Mouse (Mus musculus): ENCODE measurements around the gene S100a16. TPM values are rescaled to one million over a fixed set of nuclear protein-coding genes. Genes with fewer than 3 reads are reported as not detected.

Gene S100a16
- polyA plus RNA-seq, 1 experiment: 210 TPM

DNA sequence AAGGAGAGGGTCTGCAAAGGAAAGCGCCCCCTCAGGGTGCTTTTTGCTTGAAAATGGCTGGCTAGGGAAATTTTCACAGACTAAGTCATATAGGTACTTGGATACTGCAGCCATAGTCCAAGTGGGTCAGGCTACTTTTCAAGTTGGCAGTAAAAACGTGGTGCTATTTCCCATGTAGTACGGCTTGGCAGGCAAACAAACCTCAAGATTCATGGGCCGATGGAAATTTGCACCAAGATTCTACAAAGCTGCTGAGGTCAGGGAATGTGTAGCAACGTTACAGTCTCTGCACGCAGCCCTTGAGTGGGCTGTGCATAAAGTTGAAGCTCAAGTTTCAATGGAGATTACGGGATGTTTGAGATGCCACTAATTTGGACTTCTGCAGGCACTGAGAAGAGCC lies 42.4 kb downstream of the S100a16 start:
- H3K4me3 ChIP-seq: no peak overlapping the region
- H3K27me3 ChIP-seq (ENCODE audit: control insufficient read depth, insufficient read depth, insufficient read length): no peaks in the 10 kb centered on the region
- no peak overlapping the region for H3ac ChIP-seq (ENCODE audit: control insufficient read depth, insufficient read length)
- H3K79me2 ChIP-seq (ENCODE audit: control insufficient read depth, insufficient read depth): no peaks in the 10 kb centered on the region
- TF ChIP-seq POLR2AphosphoS2 (IDR thresholded peaks at IDR 0.05; ENCODE audit: insufficient read length, low read depth): no peak
- no peak for TF ChIP-seq E2F4 (IDR thresholded peaks at IDR 0.05; ENCODE audit: insufficient read depth)
- TF ChIP-seq POLR2A (IDR thresholded peaks at IDR 0.05; ENCODE audit: insufficient read length, low read depth): no peak
- TF ChIP-seq MYOG (IDR thresholded peaks at IDR 0.05; ENCODE audit: control insufficient read depth in 1 of 3, insufficient read depth in 1 of 3, insufficient read length in 2 of 3, low read depth in 2 of 3): no peak
- no peak for TF ChIP-seq TCF12 (IDR thresholded peaks at IDR 0.05; ENCODE audit: insufficient read depth, poor library complexity, severe bottlenecking)
- no peak for TF ChIP-seq SRF (IDR thresholded peaks at IDR 0.05; ENCODE audit: control insufficient read depth, insufficient read length, low read depth)
- no peak for TF ChIP-seq USF1 (IDR thresholded peaks at IDR 0.05; ENCODE audit: low read depth)
- no peak for TF ChIP-seq CEBPB (IDR thresholded peaks at IDR 0.05; ENCODE audit: insufficient read depth, poor library complexity, severe bottlenecking)
- no peak for TF ChIP-seq REST (IDR thresholded peaks at IDR 0.05; ENCODE audit: insufficient read depth, insufficient read length)
- TF ChIP-seq MYOD1 (IDR thresholded peaks at IDR 0.05; ENCODE audit: control insufficient read depth in 1 of 3, insufficient read length in 2 of 3, low read depth in 2 of 3): no peak
- TF ChIP-seq TCF3 (IDR thresholded peaks at IDR 0.05; ENCODE audit: insufficient read length, low read depth): no peak
- no peak for TF ChIP-seq MAX (IDR thresholded peaks at IDR 0.05; ENCODE audit: low read depth)
- no peaks in the 10 kb centered on the region for H3K36me3 ChIP-seq (ENCODE audit: control insufficient read depth, insufficient read depth)
- H3K4me2 ChIP-seq (ENCODE audit: low read depth): no peak overlapping the region

DNA sequence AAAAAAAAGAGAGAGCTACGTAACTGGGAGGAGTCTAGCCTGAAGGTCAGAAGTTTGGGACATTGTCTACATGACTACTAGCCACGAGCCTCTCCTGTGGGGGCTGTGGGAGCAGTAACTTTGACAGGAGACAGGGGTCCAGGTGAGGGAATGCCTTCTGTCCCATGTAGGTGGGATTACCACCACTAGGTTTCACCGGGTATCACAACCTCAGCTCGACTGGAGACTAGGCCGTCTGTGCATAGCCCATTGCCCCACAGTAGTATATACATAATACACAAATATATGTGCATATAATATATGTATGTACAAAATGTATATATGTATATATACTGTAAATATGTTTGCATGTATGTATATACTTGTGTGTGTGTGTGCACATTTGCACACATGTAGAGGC lies 44.1 kb downstream of the S100a16 start:
- no peaks in the 10 kb centered on the region for H3K79me2 ChIP-seq (ENCODE audit: control insufficient read depth, insufficient read depth)
- H3K36me3 ChIP-seq (ENCODE audit: control insufficient read depth, insufficient read depth): no peaks in the 10 kb centered on the region
- H3ac ChIP-seq (ENCODE audit: control insufficient read depth, insufficient read length): no peak overlapping the region
- H3K4me2 ChIP-seq (ENCODE audit: low read depth): no peak overlapping the region
- H3K27me3 ChIP-seq (ENCODE audit: control insufficient read depth, insufficient read depth, insufficient read length): no peaks in the 10 kb centered on the region
- no peak overlapping the region for H3K4me3 ChIP-seq
- TF ChIP-seq POLR2A (IDR thresholded peaks at IDR 0.05; ENCODE audit: insufficient read length, low read depth) (no peak), TCF3 (IDR thresholded peaks at IDR 0.05; ENCODE audit: insufficient read length, low read depth) (no peak), SRF (IDR thresholded peaks at IDR 0.05; ENCODE audit: control insufficient read depth, insufficient read length, low read depth) (no peak), REST (IDR thresholded peaks at IDR 0.05; ENCODE audit: insufficient read depth, insufficient read length) (no peak), E2F4 (IDR thresholded peaks at IDR 0.05; ENCODE audit: insufficient read depth) (no peak), CEBPB (IDR thresholded peaks at IDR 0.05; ENCODE audit: insufficient read depth, poor library complexity, severe bottlenecking) (no peak), USF1 (IDR thresholded peaks at IDR 0.05; ENCODE audit: low read depth) (no peak), TCF12 (IDR thresholded peaks at IDR 0.05; ENCODE audit: insufficient read depth, poor library complexity, severe bottlenecking) (no peak)

DNA sequence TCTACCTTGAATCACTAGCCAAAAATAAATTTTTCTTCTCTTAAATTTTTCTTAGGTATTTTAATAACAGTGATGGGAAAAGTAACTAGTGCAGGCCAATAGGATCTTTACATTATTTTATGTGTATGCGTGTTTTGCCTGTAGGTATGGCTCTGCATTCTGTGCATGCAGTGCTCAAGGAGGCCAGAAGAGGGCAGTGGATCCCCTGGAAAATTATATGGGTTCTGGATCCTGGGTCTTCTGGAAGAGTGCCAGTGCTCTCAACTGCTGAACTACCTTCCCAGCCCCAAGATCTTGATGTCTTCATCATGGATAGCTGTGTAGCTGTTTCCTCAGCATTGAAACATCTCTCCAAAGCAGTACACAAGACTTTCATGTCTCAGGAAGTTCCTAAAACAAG lies 45.1 kb downstream of the S100a16 start:
- TF ChIP-seq E2F4 (IDR thresholded peaks at IDR 0.05; ENCODE audit: insufficient read depth): no peak
- no peak for TF ChIP-seq TCF12 (IDR thresholded peaks at IDR 0.05; ENCODE audit: insufficient read depth, poor library complexity, severe bottlenecking)
- TF ChIP-seq MAX (IDR thresholded peaks at IDR 0.05; ENCODE audit: low read depth): no peak
- no peak for TF ChIP-seq MYOG (IDR thresholded peaks at IDR 0.05; ENCODE audit: control insufficient read depth in 1 of 3, insufficient read depth in 1 of 3, insufficient read length in 2 of 3, low read depth in 2 of 3)
- no peak for TF ChIP-seq POLR2A (IDR thresholded peaks at IDR 0.05; ENCODE audit: insufficient read length, low read depth)
- no peak overlapping the region for H3K4me3 ChIP-seq
- no peaks in the 10 kb centered on the region for H3K27me3 ChIP-seq (ENCODE audit: control insufficient read depth, insufficient read depth, insufficient read length)
- H3K36me3 ChIP-seq (ENCODE audit: control insufficient read depth, insufficient read depth): no peaks in the 10 kb centered on the region
- no peak overlapping the region for H3K4me2 ChIP-seq (ENCODE audit: low read depth)
- no peak overlapping the region for H3ac ChIP-seq (ENCODE audit: control insufficient read depth, insufficient read length)
- H3K79me2 ChIP-seq (ENCODE audit: control insufficient read depth, insufficient read depth): no peaks in the 10 kb centered on the region

DNA sequence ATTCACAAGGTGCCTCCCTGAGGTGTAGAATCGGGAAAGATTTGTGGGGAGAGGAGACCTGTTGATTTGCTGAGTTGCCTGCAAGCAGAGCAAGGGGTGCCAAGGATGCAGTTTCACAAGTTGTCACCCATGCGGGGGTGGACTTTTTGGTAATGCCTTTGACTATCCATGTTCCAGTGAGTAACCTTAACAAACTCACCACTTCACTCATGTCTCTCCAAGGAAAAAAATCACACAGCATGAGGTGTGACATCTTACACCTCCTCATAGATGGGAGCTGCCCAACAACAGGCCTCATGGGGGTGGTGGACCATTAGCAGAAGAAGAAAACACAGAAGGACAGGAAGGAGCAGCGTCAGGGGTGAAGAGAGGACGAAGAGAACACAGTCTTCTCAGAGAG lies 45.5 kb downstream of the S100a16 start:
- no peak overlapping the region for H3K4me3 ChIP-seq
- no peak for TF ChIP-seq TCF3 (IDR thresholded peaks at IDR 0.05; ENCODE audit: insufficient read length, low read depth)
- TF ChIP-seq TCF12 (IDR thresholded peaks at IDR 0.05; ENCODE audit: insufficient read depth, poor library complexity, severe bottlenecking): no peak
- TF ChIP-seq MYOG (IDR thresholded peaks at IDR 0.05; ENCODE audit: control insufficient read depth in 1 of 3, insufficient read depth in 1 of 3, insufficient read length in 2 of 3, low read depth in 2 of 3): no peak
- TF ChIP-seq REST (IDR thresholded peaks at IDR 0.05; ENCODE audit: insufficient read depth, insufficient read length): no peak
- no peak for TF ChIP-seq POLR2A (IDR thresholded peaks at IDR 0.05; ENCODE audit: insufficient read length, low read depth)
- no peak for TF ChIP-seq E2F4 (IDR thresholded peaks at IDR 0.05; ENCODE audit: insufficient read depth)
- TF ChIP-seq USF1 (IDR thresholded peaks at IDR 0.05; ENCODE audit: low read depth): no peak
- TF ChIP-seq MAX (IDR thresholded peaks at IDR 0.05; ENCODE audit: low read depth): no peak
- TF ChIP-seq CEBPB (IDR thresholded peaks at IDR 0.05; ENCODE audit: insufficient read depth, poor library complexity, severe bottlenecking): no peak
- TF ChIP-seq POLR2AphosphoS2 (IDR thresholded peaks at IDR 0.05; ENCODE audit: insufficient read length, low read depth): no peak
- TF ChIP-seq MYOD1 (IDR thresholded peaks at IDR 0.05; ENCODE audit: control insufficient read depth in 1 of 3, insufficient read length in 2 of 3, low read depth in 2 of 3): no peak
- no peak for TF ChIP-seq SRF (IDR thresholded peaks at IDR 0.05; ENCODE audit: control insufficient read depth, insufficient read length, low read depth)
- no peak overlapping the region for H3K4me2 ChIP-seq (ENCODE audit: low read depth)
- no peaks in the 10 kb centered on the region for H3K36me3 ChIP-seq (ENCODE audit: control insufficient read depth, insufficient read depth)
- no peaks in the 10 kb centered on the region for H3K79me2 ChIP-seq (ENCODE audit: control insufficient read depth, insufficient read depth)
- no peaks in the 10 kb centered on the region for H3K27me3 ChIP-seq (ENCODE audit: control insufficient read depth, insufficient read depth, insufficient read length)
- no peak overlapping the region for H3ac ChIP-seq (ENCODE audit: control insufficient read depth, insufficient read length)

DNA sequence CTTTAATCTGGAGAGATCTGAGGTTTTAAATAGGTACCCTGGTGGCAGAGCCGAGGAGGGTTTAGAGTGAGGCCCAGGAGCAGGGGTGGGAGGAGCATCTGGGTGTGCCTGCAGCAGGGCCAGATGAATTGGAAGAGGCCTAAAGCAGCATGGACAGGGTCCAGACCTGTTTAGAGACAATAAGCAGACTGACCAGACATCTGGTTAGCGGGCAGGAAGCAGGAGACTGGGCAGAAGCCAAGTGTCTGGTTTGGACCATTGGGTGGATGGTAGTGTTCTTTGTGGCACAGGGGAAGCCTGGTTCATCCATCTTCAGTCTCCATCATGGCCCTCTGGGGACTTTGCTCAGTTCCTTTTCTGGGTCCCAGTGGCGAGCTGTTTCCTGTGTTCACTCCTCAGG lies 46.8 kb downstream of the S100a16 start:
- H3K79me2 ChIP-seq (ENCODE audit: control insufficient read depth, insufficient read depth): no peaks in the 10 kb centered on the region
- H3K36me3 ChIP-seq (ENCODE audit: control insufficient read depth, insufficient read depth): no peaks in the 10 kb centered on the region
- no peak for TF ChIP-seq MYOD1 (IDR thresholded peaks at IDR 0.05; ENCODE audit: control insufficient read depth in 1 of 3, insufficient read length in 2 of 3, low read depth in 2 of 3)
- TF ChIP-seq CEBPB (IDR thresholded peaks at IDR 0.05; ENCODE audit: insufficient read depth, poor library complexity, severe bottlenecking): no peak
- no peak for TF ChIP-seq SRF (IDR thresholded peaks at IDR 0.05; ENCODE audit: control insufficient read depth, insufficient read length, low read depth)
- TF ChIP-seq POLR2AphosphoS2 (IDR thresholded peaks at IDR 0.05; ENCODE audit: insufficient read length, low read depth): no peak
- no peak for TF ChIP-seq REST (IDR thresholded peaks at IDR 0.05; ENCODE audit: insufficient read depth, insufficient read length)
- TF ChIP-seq MYOG (IDR thresholded peaks at IDR 0.05; ENCODE audit: control insufficient read depth in 1 of 3, insufficient read depth in 1 of 3, insufficient read length in 2 of 3, low read depth in 2 of 3): no peak
- TF ChIP-seq TCF12 (IDR thresholded peaks at IDR 0.05; ENCODE audit: insufficient read depth, poor library complexity, severe bottlenecking): no peak
- TF ChIP-seq E2F4 (IDR thresholded peaks at IDR 0.05; ENCODE audit: insufficient read depth): no peak
- no peak for TF ChIP-seq MAX (IDR thresholded peaks at IDR 0.05; ENCODE audit: low read depth)
- TF ChIP-seq TCF3 (IDR thresholded peaks at IDR 0.05; ENCODE audit: insufficient read length, low read depth): no peak
- no peak for TF ChIP-seq POLR2A (IDR thresholded peaks at IDR 0.05; ENCODE audit: insufficient read length, low read depth)
- TF ChIP-seq USF1 (IDR thresholded peaks at IDR 0.05; ENCODE audit: low read depth): no peak
- no peak overlapping the region for H3ac ChIP-seq (ENCODE audit: control insufficient read depth, insufficient read length)
- peak overlapping the region; percentile 35 for H3K4me2 ChIP-seq (ENCODE audit: low read depth)
- H3K27me3 ChIP-seq (ENCODE audit: control insufficient read depth, insufficient read depth, insufficient read length): no peaks in the 10 kb centered on the region
- no peak overlapping the region for H3K4me3 ChIP-seq

All from myocyte (in vitro differentiated cells).